Mouse (Mus musculus): ENCODE data around the gene Usp3.
A peak's percentile ranks its signal among the peaks of the same experiment; 100 is the strongest.

- TF ChIP-seq CTCF (IDR thresholded peaks at IDR 0.05; ENCODE audit: low read depth) (no peak), EP300 (IDR thresholded peaks at IDR 0.05; ENCODE audit: low read depth) (peak; percentile 57; the same call in 1 of the 2 replicates)
Measured at GRCm38 (mm10) chr9:66513661-66514255, 79.2 kb downstream of the Usp3 start.
